Mouse (Mus musculus) testis, postnatal 10 days (tissue): ENCODE measurements at regions not wholly inside any gene's neighbourhood (a gene's known extent, or its start where the extent isn't known, plus 50 kb on each side); places are given as distances from the start of the nearest gene placed in this dataset.

Experiments used
- DNase-seq: peaks from one replicate; pipeline ENCODE4 v3.0.0; 2021; ENCODE audit warnings: low spot score

DNA sequence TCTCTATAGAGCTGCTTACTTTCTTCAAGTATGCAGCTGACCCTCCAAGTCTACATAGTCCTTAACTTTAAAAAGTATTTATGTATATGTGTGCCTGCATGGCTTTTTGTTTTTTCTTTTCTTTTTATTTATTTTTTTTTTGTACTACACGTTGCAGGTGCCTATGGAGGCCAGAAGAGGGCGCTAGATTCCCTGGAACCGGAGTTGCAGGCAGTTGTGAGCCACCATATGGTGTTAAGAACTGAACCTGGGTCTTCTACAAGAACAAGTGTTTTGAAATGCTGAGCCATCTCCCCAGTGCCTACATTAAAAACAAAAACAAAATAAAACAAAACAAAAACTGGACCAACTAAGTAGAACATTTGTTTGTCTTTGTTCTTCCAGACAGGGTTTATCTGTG is 325.9 kb upstream of the Dio3 start:
- DNase-seq, result no peak

DNA sequence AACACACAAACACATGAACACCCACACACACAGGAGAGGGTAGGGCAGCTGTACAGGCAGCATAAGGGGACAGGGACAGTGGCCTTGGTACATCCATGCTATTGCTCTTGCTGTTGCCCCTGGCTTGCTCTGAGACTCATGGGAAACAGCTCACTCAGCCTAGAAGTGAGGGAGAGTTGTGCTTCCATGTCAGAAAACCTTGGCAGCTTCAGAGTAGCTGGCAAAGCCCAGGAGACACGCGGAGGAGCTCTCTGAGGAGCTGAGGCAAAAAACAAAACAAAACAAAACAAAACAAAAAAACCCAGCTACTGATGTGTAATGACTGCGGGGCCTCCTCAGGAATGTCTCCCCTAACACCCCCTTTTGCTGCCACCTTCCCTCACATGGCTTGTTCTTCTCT is 321.6 kb upstream of the Dio3 start:
- no peak for DNase-seq

DNA sequence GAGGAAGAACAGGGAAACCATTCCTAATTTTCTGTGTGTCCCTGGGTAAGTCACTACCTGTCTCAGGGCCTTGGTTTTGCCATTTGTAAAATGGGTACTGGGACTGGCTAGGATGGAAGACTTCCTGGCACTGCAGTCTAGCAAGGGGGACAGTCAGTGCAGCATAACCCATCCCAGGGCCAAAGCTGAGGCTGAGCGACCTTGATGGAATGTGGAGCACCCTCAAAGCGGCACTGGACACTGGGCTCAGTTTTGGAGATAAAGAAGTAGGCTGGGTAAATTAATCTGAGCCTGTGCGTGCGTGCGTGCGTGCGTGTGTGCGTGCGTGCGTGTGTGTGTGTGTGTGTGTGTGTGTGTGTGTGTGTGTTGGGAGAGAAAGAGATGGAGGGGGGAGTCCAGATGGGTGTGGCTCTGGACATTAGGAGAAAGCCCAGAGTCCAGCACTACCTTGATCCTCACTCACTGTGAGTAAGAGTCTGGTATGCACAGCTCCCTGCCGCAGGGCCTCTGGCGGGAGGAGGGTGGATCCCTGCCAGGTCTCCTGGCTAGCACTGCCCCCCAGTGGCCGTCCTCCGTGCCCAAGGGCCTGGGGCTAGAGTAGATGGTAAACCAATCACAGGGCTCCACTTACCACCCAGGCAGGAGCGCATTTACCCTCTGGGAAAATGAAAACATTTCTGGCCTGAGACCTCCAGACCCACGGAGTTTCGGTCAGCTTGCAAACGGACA is 320.3 kb upstream of the Dio3 start:
- peak; percentile 86 for DNase-seq

DNA sequence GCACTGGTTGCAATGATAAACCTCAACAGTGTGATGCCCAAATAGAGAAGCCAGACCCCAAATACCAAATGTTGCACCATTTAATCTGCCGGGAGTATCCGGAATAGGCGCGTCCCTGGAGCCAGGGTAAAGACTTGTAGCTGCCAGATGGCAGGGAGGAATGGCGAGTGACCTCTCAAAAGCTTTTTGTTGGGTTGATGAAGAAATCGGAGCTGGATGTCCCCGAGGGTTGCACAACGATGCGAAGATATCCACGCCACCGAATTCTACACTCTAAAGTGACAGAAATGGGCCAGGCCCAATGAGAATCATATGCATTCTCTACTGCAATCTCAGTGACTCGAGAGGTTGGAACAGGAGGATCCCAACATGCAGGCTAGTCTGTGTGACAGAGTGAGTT is 312.1 kb upstream of the Dio3 start:
- no peak for DNase-seq

DNA sequence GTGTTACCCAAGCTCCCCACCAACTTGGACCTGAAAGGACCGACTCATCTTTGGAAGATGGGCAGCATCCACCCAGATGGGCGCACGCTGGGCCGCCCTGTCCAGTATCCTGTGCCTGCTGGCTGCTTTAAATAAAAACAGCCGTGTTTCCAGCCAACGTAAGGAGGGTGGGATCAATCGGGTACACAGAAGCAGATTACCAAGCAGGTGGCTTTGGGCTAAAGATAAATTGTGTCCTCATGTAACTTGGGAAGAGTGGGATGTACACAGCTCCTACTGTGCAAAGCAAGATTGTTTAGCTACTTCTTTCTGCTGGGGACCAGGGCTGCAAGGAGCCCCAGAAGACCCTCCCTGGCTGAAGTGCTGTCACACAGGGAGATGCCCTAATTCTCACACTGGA is 310.6 kb upstream of the Dio3 start:
- no peak for DNase-seq

DNA sequence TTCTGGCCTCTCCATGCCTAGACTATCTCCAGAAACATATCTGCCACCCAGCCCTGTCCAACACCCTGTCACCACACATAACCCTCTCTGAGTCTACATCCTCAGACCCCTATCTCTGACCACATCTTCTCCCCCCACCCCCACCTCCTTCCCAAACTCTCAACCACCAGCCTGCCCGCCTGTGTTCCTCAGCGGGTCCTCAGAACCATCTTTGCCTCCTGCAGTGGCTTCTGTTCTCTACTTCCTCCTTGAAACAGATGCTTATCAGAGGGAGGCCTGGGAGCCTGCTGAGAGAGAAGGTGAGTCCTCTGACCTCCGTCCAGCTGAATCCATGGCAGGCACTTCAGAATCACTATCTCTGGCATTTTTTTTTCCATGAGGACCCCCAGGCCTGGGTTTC is 307.4 kb upstream of the Dio3 start:
- DNase-seq, result no peak

DNA sequence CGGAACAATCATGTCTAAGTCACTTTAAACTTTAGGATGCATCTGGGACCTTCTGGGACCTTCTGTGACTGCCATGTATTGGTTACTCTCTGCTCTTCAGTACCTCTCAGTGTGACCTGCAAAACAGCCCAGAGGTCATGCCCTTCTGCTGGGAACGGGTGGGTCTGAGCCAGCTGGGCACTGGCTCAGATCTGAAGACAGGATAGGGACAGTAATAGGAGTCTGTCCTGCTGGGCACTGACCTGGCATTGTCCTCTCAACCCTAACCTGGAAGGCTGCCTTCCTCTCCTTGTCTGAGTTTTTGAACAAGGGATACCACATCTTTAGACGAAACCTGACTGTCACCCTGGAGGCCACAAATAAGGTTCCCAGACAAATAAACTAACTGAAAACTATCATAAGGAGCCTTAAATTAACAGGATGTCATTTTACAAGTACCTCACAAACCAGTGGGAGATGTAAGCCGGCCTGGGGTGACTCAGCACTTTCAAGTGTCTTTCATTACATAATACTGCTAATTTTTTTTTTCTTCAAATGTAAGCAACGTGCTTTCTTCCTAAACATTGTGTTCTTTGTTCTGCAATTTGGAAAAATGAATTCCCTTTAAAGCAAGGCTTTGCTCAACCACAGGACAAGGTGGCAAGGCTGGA is 306.4 kb upstream of the Dio3 start:
- no peak for DNase-seq

DNA sequence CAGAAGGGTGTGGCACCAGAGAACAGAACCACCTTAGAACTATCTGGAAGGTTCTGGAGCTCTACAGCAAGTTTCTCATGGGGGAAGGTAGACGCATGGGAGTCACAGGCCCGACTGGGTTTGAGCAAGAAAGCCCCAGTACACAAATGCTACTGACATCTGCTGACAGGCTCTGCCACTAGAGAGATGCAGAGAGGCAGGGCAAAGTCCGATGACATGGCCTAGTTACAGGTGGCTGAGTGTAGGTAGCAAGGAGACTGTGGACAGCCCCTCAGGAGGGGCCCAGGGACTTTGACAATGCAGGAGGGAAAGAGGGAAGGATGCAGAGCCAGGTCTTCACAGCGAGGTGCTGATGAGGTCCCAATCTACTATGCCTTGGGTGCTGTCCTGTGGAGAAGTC is 305.3 kb upstream of the Dio3 start:
- DNase-seq, result no peak

DNA sequence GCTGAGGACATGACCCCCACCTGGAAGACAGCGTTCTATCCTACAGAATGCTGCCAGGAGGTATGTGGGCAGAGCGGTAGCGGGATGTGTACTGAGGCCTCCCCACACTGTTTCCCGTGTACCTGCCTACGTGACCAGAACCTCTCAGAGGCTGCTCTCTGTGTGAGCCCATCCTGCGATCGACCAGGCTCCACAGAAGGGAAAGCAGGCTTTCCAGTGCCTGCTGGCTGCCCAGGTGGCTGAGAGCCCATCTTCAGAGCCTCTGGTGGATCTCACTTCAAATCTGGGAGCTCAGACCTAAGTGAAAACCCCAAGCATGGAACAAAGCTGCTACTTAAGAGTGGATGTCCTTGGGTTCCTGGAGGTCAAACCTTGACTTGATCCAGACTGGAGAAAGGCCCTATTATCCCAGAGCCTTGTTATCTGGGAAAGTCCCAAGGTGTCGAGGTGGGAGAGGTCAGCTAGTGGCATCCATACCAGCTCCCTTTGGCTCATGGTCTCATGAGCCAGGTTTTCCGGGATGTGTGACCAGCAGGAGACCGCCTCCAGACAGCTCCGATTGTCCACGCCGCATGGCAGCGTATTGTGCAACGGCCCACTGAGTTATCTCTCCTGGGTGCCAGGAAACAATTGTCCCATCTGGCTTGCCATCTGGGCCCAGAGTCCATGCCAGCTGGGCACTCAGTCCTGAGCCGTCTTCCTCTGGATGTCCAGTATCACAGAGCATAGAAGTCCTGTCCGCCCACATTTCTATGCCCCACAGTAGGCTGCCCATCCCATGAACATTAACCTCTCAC is 303.5 kb upstream of the Dio3 start:
- DNase-seq, result no peak

DNA sequence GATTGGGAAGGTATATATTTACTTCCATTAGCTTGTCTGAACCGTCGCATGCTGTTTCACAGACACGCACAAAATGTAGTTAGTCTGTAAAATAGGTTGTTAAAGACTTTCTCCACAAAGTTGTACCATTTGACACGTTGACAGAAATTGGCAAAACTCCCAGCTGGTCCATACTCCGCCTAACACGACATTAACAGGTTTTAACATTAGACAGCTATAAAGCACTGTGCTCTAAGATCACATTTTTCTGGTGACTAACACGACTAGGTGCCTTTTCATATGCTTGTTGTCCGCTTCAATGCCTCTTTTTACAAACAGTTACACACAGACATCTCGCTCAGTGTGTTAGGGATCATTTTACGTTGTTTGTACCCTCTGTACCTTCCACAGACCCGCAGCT is 294.2 kb upstream of the Dio3 start:
- no peak for DNase-seq

DNA sequence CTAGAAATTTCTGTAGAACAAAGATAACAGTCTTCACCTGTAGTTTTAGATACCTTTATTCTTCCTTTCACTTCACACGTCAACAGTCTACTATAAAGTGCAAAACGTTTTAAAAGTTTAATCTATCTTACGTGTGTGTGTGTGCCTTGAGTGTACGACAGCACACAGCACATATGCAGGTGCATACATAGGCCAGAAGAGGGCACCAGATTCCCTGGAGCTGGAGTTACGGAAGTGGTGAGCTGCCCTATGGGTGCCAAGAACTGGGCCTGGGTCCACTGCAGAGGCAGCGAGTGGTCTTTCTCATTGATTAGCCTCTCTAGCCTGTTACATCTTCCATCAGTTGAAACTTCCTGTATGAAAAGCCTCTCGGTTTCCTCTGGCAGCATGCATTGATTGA is 285.5 kb upstream of the Dio3 start:
- no peak for DNase-seq

DNA sequence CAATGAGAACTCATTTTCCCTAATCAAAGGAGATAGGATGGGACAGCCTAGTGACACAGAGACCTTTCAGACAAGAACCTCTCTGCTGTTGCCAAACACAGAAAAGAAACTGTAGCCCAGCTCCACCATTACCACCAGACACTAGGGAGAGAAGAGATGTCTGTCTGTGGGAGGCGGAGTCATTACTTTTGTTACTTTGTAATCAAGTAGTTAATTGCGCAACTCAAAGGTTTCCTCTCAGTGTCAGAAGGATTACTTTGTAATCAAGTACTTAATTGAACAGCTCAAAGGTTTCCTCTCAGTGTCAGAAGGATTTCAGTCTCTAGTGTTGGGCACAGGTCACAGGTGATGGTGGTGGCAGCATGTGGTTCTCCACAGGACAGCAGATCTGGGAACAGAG is 276.2 kb upstream of the Dio3 start:
- no peak for DNase-seq

DNA sequence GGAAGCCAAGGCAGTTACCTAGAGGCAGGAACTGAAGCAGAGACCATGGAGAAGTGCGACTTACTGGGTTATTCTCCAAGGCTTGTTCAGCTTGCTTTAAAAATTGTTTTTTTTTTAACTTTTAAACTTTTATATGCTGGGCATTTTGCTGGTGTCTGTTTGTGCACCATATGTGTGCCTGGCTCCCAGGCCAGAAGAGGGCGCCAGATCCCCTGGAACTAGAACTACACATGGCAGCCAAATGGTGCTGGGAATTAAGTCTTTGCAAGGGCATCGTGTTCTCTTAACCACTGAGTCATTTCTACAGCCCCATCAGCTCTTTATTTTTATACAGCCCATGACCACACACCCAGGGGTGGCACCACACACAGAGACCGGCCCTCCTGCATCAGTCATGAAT is 269.7 kb upstream of the Dio3 start:
- DNase-seq, result no peak

DNA sequence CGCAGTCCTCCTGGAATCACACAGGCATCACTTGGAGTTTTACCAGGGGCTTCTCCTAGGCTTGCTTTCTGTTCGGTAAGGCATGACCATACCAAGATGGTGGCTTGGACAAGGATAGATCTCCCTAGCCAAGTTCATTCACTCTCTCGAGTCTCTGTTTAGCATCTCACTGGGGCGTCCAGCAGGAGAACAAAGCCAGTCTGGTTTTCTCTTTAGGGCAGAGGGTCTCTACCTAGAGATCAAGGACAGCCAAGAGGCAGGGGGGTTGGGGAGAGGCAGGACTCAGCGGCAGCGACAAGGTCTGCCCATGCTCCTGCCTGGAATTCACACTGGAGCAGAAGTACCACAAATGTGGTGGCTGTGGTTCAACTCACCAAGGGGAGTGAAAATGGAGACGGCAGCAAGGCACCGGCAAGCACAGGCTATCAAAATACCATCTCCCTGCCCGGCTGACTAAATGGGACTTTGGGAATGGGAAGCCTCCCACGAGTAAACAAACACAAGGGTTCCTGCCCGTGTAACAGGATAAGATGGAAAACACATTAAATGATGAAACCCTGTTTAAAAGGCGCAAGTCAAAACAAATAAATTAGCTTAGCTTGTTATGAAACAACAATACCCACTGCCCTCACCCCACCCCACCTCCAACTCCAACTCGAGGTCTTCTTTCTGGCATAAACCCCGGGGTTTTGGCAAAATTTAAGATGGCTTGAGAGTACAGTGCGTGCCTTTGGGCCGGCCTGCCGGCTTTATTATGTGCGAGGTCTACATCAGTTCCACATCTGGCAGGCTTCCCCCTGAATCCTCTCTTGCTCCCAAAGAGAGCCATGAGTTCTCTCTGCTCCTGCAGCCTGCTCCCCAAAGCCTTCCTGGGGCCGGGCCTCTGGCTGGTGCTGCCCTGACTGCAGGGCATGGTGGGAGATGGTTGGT is 258.1 kb upstream of the Dio3 start:
- peak; percentile 57 for DNase-seq

DNA sequence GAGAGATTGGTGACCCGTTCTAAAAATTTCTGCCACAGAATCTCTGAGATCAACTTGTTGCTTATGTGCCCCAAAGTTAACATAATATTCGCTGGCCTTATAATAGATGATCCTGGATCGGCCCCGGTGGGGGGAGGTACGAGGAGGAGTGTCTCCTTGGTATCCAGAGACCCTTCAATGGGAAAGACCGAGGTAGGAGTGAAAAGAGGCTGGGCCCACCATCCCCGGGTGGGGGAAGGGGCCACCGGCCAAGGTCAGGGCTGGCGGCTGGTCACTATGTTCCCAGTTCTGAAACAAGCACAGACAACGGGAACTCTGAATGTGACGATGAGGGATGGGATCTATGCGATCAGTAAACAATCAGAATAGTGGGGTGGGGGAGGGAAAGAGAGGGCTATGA is 257.2 kb upstream of the Dio3 start:
- peak; percentile 58 for DNase-seq

DNA sequence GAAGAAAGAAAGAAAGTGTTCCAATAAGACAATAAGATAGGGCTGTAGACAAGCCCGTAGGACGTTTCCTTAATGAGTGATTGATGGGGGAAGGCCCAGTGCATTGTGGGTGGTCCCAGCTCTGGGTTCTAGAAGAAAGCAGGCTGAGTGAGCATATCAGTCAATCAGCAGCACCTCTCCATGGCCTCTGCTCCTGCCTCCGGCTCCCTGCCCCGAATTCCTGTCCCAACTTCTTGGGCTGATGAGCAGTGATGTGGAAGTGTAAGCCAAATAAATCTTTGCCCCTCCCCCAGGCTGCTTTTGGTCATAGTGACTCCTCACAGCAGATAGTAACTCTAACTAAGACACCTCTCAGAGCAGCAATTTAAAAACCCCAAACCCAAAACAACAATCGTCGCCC is 256.2 kb upstream of the Dio3 start:
- no peak for DNase-seq

DNA sequence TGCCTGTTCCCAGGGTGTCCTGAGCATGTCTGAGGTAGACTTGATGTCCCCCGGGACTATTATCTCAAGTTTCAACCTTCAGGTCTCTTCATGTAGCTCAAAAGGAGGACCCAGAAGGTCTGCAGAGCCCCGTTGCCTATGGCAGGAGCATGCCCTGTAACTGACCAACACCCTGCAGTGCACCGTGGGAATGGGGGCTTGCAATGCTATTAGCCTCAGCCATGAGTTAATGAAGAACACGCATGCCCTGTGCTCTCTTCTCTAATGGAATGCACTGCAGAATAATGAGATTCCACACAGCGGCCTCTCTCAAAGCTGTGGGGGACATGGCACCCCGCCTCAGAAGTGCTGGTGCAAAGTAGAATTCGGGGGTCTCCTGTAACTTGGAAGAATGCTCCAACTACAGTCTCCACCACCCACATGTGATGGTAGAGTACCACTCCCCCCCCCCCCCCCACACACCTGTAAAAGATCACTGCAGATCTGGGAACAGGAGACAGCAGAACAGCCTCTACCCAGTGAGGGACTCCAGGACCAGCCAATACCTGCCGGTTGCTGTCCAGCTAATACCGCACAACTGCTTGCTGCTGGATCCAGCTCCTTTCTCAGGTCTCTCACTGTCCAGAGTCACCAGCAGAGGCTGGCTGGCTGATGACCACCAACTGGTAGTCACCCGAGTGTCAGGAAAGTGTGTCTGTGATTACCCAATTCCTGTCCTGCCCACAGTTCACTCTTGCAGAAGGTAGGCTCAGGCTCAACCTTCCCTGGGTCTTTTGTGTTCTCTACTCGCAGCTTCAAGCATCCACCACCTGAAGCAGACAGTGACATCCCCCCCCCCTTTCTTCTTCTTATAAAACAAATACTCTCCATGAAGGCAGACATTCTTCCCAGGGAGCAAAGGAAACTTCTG is 255.4 kb upstream of the Dio3 start:
- DNase-seq, result no peak

DNA sequence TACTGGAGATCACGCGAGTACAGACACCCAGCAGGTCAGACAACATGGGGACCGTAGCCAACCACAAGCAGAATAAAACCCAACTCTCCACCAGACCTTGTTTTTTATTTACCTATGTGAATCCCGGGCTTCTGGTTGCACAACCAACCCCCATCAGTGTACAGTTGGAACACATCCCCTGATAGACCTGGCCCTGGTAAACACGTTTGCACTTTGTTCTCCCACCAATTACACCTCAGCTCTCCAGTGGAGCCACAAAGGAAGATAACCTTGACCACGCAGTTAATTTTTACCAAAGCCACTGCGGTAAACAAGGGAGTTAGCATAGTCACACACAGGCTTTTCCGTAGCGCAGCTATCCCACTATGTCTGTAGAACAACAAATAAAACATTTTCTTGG is 254.6 kb upstream of the Dio3 start:
- DNase-seq, result no peak

DNA sequence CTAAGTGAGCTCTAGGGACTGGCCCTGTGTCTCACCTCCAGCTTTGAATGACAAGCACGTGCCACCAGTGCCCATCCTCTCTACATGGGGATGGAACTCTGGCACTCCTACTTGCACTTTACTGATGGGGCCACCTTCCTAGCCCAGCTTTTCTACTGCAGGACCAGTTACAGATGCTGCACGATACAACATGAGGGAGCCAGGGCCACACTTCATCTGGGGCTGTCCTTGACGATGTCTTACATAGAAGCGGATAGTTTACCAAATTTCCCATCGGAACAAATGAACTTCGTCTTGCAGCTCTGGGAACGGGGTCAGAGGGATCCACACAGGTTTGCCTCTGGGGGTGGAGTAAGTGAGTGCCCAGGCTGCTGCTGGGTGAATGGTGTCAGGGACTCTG is 253.7 kb upstream of the Dio3 start:
- DNase-seq, result no peak

DNA sequence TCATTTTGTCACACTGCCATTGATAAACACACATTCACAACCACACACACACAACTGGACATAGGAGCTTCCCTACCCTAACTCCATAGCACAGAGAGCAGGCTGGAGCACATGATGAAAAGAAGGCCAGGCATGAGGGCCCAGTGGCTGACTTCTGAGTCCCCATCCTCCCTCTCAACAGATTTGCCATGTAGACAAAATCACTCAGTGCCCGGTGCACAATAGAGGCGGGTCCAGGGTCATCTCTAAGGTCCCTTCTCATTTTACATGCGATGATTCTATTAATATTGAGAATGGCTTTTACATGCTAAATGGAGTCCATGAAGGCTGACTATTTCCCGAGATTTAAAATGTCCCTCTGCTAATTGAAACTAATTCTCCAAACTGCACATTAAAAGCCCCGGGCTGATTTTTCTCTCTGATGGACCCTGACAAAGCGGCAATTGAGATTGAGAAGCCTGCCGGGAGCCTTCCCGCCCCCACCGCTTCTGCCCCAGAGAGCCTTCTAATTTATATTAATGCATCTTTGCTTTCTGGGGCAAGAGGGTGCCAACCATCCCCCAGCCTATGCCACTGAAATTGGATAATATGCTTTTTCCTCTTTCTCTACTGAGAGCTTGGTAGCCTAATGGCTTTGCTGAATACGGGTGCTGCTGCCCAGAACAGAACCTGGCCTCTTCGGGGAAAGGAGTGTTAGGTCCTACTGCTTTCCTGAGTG is 252.7 kb upstream of the Dio3 start:
- DNase-seq, result no peak

DNA sequence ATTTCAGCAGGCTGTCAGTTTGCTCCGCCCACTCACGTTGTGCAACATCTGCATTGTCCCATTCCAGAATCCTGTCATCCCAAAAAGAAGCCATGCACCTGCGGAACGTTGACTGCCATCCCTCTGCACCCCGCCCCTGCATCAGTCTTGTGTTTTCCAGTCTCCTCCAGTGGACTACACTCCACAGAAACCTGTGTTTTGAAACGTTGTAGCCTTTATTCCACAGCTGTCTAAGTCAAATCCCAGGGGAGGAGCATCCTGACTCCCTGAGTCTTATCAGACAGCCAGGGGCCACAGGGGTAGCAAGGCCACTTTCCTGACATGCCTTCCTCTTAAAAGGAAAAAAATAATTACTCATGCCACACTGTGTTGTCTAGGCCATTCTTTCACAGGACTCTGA is 251.5 kb upstream of the Dio3 start:
- DNase-seq, result no peak
